Mouse (Mus musculus): ENCODE data around the gene Fam118b. TPM values are rescaled to one million over a fixed set of nuclear protein-coding genes. Genes with fewer than 3 reads are reported as not detected.

Gene Fam118b
- total RNA-seq (2015; ENCODE audit: low replicate concordance) (10.5 and 27.0 TPM in 2 replicates), total RNA-seq (2017; ENCODE audit: low replicate concordance) (11.0 and 14.1 TPM in 2 replicates)

DNA sequence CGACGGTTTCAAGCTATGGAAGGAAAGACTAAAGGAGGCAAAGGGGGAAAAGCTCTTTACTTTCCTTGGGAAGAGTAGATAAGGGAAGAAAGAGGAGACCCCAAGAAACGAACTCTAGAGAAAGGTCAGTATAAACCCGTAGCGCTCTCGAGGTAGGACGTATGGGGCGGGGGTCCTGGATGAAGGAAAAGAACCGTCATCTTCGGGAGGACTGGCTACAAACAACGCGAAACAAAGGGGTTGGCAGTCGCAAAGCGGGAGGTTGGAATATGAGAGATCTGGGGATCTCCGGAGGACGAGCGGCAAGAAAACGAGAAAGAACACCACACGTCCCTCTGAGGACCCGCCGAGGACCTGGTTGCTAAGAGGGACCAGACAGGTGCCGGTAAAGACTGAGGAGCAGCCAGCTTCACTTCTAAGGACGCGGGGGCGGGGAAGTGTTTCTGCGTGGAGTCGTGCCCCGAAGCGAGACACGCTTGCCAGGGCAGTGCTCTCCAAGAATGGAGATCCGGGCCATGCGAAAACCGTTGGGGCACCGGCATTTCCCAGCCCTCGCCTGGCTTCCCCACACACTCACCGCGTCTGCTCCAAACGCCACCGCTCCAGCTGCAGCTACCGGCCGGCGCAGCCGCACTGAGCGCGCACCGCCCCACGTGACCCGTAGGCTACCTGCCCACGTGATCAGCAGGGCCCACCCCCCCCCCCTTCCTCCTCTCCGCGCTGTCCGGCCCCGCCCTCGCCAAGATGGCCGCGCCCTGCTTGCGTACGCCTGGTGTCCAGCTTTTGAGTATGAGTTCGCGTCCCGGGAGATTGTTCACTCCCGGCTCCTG is at the start of gene Fam118b, which contains the start of gene Rpusd4:
Gene Fam118b (minus strand): TSS at position 660 of the 830 bp plus-strand sequence.
Gene Rpusd4 (plus strand): TSS at position 720 of the 830 bp plus-strand sequence.
- peak; percentile 90 for ATAC-seq (replicated peaks; ENCODE audit: low FRiP score, poor library complexity, severe bottlenecking)

DNA sequence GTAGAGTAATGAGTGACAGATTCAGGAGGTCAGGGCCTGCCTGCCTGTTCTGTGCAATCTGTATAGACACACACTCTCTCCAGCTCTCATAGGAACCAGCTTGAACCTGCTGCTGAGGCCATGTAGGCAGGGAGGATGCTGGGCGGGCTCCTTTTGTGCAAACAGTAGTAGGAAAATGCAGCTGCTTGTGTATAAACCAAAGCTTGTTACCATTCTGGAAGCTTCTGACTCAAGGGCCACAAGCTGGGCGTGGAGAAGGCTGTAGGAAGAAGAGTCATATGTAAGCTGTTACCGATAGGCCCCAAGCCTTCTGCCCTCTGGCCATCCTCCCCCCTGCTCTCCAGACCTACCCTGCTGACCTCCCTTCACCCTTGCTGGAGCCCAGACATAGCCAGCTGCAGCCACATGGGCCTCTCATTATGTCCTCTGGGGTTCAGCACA is 49.2 kb upstream of the Fam118b start:
- ATAC-seq (replicated peaks; ENCODE audit: low FRiP score, poor library complexity, severe bottlenecking): no peak

DNA sequence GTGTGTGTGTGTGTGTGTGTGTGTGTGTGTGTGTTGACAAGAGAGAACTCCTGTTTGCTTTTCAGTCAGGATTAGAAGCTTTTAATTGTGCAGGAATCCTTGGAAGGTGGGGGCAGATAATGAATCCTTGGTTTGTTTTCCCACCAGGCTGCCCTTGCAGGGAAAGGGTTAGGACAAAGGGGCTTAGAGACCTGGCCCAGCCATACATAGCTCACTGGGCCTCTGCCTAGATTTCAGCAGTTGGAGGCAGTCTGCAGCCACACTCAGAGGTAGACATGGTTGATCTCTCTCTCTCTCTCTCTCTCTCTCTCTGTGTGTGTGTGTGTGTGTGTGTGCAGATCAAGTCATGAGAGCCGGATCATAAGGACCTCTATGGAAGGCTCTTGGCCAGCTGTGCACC is 46.6 kb upstream of the Fam118b start:
- ATAC-seq (replicated peaks; ENCODE audit: low FRiP score, poor library complexity, severe bottlenecking): no peak

DNA sequence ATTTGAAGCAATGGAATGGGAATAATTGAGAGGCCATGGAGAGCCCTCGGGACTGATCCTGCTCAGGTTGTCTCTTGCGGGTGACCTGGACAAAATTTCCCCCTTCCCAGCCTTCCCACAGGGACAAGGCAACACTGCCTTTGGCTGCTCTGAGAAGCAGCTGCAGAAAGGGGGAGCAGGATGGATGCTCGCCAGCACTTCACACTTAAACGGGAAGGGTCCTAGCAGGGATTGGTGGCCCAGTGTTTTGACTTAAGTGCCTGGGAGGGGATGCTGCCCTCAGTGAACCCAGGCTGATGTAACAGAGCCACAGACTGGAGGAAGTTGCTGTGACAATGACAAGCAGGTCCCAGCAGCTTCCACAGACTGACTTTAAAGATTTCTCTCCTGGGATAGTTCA is 46.0 kb upstream of the Fam118b start:
- no peak for ATAC-seq (replicated peaks; ENCODE audit: low FRiP score, poor library complexity, severe bottlenecking)

DNA sequence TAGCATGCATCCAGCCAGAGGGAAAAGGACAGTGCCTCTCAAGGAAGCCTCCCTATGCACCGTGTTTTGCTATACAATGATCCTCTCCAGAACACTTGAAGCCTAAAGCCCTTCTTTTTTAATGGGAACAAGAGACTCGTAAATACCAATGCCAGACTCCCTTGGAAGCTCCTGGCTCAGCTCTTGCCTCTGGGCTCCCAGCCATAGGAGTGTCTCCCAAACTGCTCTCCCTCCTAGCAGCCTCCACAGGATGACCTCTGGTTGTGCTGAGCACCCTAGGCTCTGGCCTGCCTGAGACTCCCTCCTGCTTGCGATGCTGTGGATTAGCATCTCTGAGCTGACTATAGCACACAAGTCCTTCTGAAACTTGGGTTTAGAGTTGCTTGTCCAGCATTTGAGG is 44.9 kb upstream of the Fam118b start:
- ATAC-seq (replicated peaks; ENCODE audit: low FRiP score, poor library complexity, severe bottlenecking): no peak

DNA sequence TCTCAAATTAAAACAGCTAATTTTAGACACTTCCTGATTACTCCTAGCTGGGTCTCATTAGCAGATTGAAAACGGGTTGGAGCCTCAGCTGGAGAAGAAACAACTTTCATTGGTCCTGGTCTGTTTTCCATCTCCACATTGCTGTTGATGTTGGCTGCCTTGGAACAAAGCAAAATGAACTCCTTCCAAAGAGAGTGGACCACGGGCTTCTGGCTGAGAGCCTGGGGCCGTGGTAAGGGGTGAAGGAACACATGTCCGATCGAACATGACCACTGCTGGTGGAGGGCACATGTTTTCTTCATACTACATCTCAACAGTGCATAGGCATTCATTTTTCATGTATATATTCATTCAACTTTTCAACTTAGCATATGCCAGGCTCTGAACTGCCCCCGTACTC is 42.8 kb upstream of the Fam118b start:
- ATAC-seq (replicated peaks; ENCODE audit: low FRiP score, poor library complexity, severe bottlenecking): no peak

DNA sequence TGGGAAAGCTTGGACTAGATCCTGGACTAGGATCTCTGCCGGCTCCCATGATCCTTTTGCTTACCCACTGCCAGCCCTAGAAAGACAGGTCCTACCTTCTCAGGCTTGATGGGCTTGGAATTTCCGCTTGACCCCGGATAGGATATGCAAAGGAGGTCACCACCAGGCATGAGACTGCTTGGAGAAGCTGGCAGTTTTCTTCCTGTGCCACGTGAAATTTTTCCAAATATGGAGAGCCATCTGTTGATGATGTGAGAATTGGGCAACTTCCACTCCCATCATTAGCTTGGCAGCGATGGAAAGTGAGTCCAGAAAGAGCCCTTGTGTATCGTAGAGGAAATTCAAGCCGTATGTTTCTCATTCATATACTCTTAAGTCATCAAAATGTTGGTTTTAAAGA is 39.9 kb upstream of the Fam118b start:
- no peak for ATAC-seq (replicated peaks; ENCODE audit: low FRiP score, poor library complexity, severe bottlenecking)

DNA sequence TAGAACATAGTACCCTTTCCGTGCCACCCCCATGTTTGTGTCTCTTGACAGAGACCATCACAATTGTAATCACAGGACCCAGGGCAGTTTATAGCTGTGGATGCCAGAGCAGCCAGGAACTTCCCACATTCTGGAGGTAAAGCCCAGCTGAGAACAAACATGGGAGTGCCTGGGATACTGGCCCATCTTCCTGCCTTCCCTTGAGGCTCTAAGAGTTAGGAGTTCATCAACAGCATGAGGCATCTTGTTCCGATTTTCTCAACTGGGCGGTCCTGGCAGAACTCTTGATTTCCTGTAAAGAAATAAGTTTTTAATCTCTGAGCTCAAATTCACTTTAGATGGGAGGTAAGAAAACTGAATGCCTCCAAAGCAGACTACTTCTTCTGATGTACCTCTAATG is 34.6 kb upstream of the Fam118b start:
- ATAC-seq (replicated peaks; ENCODE audit: low FRiP score, poor library complexity, severe bottlenecking): no peak

DNA sequence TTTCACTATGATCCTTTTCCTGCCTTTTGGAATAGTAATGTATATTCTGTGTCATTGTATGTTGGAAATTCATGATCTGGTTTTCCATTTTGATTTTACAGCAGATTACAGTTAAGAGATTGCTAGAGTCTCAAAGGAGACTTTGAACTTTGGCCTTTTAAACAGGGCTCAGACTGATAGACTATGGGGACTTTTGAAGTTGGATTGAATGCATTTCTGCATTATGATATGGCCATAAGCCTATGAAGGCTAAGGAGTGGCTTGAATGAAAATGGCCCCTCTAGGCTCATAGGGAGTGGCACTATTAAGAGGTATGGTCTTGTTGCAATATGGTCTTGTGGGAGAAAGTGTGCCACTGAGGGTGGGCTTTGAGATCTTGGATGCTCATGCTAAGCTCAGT is 30.2 kb upstream of the Fam118b start:
- ATAC-seq (replicated peaks; ENCODE audit: low FRiP score, poor library complexity, severe bottlenecking): no peak

DNA sequence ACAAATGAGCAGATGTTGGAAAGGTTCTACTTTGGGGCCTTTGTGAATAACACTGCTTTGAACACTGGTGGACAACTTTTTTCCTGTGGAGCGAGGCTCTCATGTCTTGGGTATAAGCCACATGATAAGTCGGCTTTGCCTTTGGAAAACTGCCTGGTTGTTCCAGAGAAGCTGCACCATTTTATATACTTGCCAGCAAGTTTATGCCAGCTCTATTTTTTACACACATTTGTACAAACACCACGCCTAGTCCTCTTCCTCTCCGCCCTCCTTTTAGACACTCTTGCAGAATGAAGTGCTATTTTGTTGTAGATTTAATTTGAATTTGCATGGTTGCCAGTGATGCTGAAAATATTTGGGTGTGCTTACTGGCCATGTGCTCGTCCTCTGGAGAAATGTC is 25.9 kb upstream of the Fam118b start:
- ATAC-seq (replicated peaks; ENCODE audit: low FRiP score, poor library complexity, severe bottlenecking): no peak

DNA sequence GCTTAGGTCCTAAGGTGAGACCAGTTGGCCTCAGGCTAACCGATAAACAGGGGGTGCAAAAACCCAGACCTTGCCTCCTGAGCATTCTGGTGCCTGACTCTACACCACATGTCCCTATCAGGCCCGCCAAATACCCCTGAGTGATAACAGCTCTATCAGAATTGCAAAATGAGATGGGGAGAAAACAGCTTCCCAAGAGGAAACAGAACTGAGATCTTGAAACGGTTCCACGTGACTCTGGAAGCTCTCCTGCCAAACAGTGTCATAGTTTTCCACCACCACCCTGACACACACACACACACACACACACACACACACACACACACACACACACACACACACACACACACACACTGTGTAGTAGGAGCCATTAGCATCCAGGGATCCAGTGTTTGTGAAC is 23.3 kb upstream of the Fam118b start:
- no peak for ATAC-seq (replicated peaks; ENCODE audit: low FRiP score, poor library complexity, severe bottlenecking)

DNA sequence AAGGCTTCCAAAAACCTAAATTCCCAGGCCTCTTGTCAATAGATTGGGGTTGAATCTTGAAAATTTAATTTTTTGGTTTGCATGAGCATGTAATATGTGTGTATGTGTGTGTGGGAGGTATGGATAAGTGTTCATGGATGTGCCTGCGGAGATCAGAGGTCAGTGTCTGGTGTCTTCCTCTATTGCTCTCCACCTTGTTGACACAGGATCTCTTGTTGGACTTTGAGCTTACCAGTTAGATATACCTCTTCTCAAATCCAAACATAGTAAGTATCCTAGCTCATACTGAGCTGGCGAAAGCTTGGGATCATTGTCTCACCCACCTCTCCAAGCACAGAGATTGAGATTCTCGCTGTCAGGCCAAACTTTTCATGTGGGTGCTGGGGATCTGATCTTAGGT is 22.8 kb upstream of the Fam118b start:
- ATAC-seq (replicated peaks; ENCODE audit: low FRiP score, poor library complexity, severe bottlenecking): no peak

DNA sequence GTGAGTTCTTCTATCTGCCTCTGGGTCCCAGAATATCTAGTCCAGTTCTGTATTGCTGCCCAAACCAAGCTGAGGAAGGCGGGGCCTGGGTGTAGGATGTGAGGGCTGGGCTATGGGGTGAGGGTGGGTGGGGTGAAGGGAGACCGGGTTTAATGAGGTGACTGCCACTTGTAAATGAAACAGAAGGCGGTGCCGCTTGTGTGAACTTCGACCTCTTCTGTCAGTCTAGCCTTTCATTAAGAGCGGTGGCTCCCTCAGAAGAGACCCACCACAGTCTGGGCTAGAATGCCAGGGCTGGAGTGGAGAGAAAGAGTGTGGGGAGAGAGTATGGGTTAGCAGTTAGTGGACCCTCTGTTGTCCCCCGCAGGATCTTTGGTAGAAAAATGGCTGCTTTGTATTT is 22.4 kb upstream of the Fam118b start:
- no peak for ATAC-seq (replicated peaks; ENCODE audit: low FRiP score, poor library complexity, severe bottlenecking)

DNA sequence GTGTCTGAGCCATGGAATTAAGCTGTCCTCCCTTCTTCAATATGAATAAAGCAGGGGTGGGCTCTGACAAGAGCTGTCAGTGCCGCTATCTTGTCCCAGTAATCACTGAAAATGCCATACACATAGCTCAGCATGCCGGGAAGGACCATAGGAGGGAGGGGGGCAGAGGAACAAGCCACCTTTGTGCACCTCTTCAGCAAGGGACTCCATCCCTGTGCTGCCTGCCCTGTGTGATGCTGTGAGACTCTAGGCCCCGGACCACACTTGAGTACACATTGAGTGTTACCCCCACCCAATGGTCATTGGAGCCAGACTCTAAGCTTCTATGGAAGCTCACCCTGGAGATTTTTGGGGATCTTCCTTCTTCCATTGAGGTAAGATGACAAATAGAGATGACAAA is 18.7 kb upstream of the Fam118b start:
- ATAC-seq (replicated peaks; ENCODE audit: low FRiP score, poor library complexity, severe bottlenecking): no peak

DNA sequence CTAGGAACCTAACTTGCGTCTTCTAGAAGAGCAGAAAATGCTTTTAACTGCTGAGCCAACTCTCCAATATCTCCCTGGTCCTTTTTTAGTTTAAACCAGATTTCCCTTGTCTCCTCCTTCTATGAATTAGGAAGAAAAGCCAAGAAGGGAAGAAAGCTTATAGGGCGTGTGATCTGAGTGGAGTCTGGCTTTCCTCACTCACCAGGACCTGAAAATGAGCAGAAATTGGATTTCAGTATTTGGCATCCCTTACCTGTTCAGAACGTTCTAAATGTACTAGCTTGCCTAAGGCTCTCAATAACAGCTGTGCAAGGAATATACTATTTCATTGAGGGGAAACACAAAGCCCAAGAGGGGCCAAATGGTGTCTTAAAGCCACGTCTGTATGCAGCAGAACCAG is 16.7 kb upstream of the Fam118b start:
- no peak for ATAC-seq (replicated peaks; ENCODE audit: low FRiP score, poor library complexity, severe bottlenecking)

DNA sequence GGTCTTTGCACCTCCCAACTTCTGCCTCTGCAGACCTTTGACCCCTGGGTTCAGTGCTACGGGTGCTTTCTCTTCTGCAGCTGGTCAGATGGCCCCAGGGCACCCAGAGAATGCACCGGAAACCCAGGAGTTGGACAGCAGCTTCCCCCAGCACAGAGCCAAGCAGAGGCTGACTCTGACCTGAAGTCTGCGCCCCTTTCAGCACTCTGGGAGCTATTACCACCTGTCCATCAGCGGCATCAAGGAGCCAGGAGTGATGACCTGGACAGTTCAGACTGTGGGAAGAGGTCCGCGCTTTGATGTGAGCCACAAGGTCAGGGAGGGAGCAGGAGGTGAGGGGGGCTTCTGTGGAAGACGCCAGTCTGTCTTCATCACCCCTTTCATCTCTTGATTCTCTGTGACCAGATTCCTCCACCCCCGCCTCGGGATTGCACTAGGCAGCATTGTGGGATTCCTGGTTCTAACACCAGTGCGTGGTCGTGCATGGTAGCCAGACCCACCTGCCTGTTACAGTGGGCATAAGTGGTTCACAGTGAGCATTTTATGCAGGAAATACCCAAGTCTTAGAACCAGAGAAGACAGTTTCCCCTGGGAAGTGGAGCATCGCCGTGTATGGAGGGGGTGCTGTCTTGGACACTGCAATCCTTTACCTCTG is 15.9 kb upstream of the Fam118b start:
- ATAC-seq (replicated peaks; ENCODE audit: low FRiP score, poor library complexity, severe bottlenecking): no peak

DNA sequence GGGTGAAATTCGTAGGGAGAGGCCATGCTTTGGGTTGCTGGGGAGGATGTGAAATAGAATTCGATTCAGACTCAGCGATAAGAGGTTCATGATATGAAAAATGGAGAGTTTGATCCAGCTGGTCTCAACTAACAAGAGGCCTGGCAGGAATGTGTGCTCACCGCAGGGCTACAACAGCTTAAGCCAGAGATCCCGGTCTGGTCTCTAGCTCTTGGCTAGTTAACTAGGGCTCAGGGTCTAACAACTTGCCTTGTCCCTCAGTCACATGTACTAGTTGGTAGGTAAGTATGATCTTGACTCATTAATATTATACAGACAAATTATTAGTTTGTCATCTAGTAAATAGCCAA is 15.2 kb upstream of the Fam118b start:
- no peak for ATAC-seq (replicated peaks; ENCODE audit: low FRiP score, poor library complexity, severe bottlenecking)

DNA sequence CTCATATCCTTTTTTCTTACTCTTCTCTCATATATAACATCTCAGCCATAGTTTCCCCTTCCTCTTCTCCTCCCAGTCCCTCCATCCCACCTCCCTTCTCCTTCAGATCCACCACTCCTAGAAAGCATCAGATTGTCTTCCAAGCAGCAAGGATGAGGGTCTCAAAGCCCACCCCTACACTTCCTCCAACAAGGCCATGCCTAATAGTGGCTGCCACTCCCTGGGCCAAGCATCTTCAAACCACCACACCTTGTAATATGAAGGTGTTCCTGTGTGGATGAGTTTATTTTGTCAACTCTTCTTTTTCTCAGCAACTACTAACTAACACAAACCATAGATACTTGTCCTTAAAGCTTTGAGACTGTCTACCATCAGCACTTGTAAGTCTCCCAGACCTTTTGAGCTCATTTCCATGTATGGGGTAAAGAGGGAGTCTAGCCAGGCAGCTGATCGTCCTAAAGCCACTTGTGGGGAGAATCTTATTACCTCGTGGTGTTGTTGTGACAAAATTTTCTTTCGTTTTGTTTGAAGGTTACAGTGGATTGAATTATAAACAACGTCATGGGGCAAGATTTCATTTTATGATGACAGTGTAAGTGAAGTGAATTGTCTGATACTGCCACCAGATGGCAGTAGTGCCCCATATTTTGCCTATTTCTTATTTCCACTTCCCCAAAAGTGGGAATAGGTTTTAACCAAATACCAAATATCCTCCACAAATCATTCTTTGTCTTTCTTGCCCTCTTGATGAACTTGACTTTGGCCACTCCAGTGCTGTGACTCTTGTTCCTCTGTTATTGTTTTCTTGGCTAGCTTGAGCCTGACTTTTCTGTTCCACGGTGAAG is 14.6 kb upstream of the Fam118b start:
- peak; percentile 52; the same call in 1 of the 2 replicates for ATAC-seq (replicated peaks; ENCODE audit: low FRiP score, poor library complexity, severe bottlenecking)

DNA sequence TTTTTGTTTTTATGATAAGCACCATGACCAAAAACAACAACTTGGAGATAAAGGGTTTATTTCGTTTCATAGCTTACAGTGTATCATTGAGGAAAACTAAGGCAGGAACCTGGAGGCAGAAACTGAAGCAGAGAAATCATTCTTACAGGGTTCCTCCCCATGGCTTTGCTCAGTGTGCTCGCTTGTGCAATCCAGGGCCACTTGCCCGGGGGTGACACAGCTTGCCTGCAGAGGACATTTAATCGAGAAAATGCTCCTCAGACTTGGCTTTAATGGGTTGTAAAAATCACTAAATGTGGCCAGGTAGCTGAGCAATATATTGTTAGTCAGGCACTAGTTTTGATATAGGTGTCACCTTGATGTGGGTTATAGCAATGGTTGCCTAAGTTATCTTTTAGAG is 10.8 kb upstream of the Fam118b start:
- no peak for ATAC-seq (replicated peaks; ENCODE audit: low FRiP score, poor library complexity, severe bottlenecking)

DNA sequence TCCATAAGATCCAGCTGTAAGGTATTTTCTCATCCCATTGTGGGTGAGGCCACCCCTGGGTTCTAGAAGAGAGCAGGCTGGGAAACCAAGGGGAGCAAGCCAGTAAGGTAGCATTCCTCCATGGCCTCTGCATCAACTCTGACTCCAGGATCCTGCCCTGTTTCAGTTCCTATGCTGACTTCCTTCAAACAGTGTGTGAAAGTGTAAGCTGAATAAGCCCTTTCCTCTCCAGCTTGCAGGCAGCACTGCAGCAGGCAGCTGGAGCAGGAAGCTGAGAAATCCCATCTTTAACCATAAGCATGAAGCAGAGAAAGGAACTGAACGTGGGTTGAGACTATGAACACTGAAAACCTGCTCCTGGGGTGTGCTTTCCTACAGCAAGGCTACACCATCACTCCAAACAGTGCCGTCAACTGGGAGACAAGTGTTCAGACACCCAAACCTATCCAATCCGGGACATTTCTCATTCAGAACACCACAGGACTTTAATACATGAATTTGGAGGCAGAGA is 10.3 kb upstream of the Fam118b start:
- no peak for ATAC-seq (replicated peaks; ENCODE audit: low FRiP score, poor library complexity, severe bottlenecking)
